Mouse (Mus musculus): ENCODE measurements around the gene Stoml1.

DNA sequence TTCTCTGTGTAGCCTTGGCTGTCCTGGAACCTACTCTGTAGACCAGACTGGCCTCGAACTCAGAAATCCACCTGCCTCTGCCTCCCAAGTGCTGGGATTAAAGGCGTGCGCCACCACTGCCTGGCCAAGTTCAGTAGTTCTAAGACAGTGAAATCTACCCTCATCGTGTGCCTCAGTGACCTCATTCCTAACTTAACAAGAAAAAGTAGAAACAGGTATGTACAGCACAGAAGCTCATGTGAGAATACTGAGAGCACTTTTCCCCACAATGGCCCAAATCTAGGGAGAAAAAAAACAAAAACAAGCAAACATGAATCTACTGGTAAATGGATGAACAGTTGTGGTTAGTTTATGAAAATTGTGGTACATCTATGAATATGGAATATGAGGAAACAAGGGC lies 25.3 kb downstream of the Stoml1 start:
- TF ChIP-seq POLR2A (IDR thresholded peaks at IDR 0.05; ENCODE audit: low read depth, low read length) (no peak), CTCF (IDR thresholded peaks at IDR 0.05; ENCODE audit: extremely low read depth, insufficient read length, insufficient replicate concordance, low read depth, low read length) (no peak)
